Mouse (Mus musculus) MEL (cell line): Measurements from ENCODE around the gene Mab21l3. TPM values are rescaled to one million over a fixed set of nuclear protein-coding genes. Genes with fewer than 3 reads are reported as not detected.

Experiments
- DNase-seq: peaks from one replicate; pipeline ENCODE4 v3.0.0; 2011; ENCODE audit warnings: low read depth, low spot score
- H3K27ac ChIP-seq: 2 replicates; pipeline ENCODE4 v1.5.1; 2012; ENCODE audit warnings: low read depth, mild to moderate bottlenecking, control low read depth, low read length, moderate library complexity; ENCODE audit not compliant: control insufficient read depth
- H3K27me3 ChIP-seq, 2 experiments: fragments of 150-350 bp in 1 of 2; sonication (generic) in 1 of 2; 2 replicates each; pipeline ENCODE4 v1.6.1; 2012; ENCODE audit warnings: low read length in 2 of 2, mild to moderate bottlenecking in 2 of 2, improper control_type of control experiment in 1 of 2, moderate library complexity in 1 of 2; ENCODE audit not compliant: insufficient read depth in 2 of 2, control insufficient read depth in 1 of 2
- H3K36me3 ChIP-seq, 2 experiments: 2 replicates each; pipeline ENCODE4 v1.6.1; 2012 to 2014; ENCODE audit warnings: low read length in 2 of 2, improper control_type of control experiment in 1 of 2, inconsistent platforms in 1 of 2, mild to moderate bottlenecking in 1 of 2; ENCODE audit not compliant: insufficient read depth in 2 of 2, control insufficient read depth in 1 of 2
- H3K4me1 ChIP-seq, 2 experiments: fragments of 150-350 bp in 1 of 2; sonication (generic) in 1 of 2; 2 replicates each; pipeline ENCODE4 v1.6.1; 2012; ENCODE audit warnings: low read length in 2 of 2, improper control_type of control experiment in 1 of 2, mild to moderate bottlenecking in 1 of 2; ENCODE audit not compliant: insufficient read depth in 2 of 2, control insufficient read depth in 1 of 2
- H3K4me3 ChIP-seq, 2 experiments: fragments of 150-350 bp in 1 of 2; sonication (generic) in 1 of 2; 2 replicates each; pipeline ENCODE4 v1.5.1; 2012; ENCODE audit warnings: low read depth in 2 of 2, low read length in 2 of 2, mild to moderate bottlenecking in 2 of 2, moderate library complexity in 2 of 2, control low read depth in 1 of 2, improper control_type of control experiment in 1 of 2; ENCODE audit not compliant: control insufficient read depth in 1 of 2, insufficient read depth in 1 of 2
- H3K79me2 ChIP-seq: 2 replicates; pipeline ENCODE4 v1.6.1; 2012; ENCODE audit warnings: mild to moderate bottlenecking, low read length, moderate library complexity; ENCODE audit not compliant: control insufficient read depth, poor library complexity, insufficient read depth
- H3K9ac ChIP-seq: 2 replicates; pipeline ENCODE4 v1.6.1; 2012; ENCODE audit warnings: low read depth, mild to moderate bottlenecking, control low read depth, low read length, moderate library complexity; ENCODE audit not compliant: control insufficient read depth, poor library complexity, severe bottlenecking
- H3K9me3 ChIP-seq: fragments of 150-350 bp; sonication (generic); replicated peaks from 2 replicates; pipeline ENCODE4 v1.6.1; 2012; ENCODE audit warnings: mild to moderate bottlenecking, low read length, improper control_type of control experiment, moderate library complexity; ENCODE audit not compliant: insufficient read depth
- BHLHE40 ChIP-seq: IDR thresholded peaks from 2 replicates; pipeline ENCODE4 v1.6.1; 2012; ENCODE audit warnings: low read depth, mild to moderate bottlenecking, inconsistent platforms, low read length, improper control_type of control experiment, borderline replicate concordance
- CTCF ChIP-seq, 3 experiments: IDR thresholded peaks in 2 of 3; conservative IDR thresholded peaks in 1 of 3; 2 replicates each; pipeline ENCODE4 v1.5.1; 2011 to 2012; ENCODE audit warnings: low read length in 3 of 3, low read depth in 2 of 3, mild to moderate bottlenecking in 2 of 3, improper control_type of control experiment in 1 of 3, inconsistent platforms in 1 of 3, mixed read lengths in 1 of 3, moderate library complexity in 1 of 3; ENCODE audit not compliant: control insufficient read depth in 1 of 3, insufficient read depth in 1 of 3, poor library complexity in 1 of 3, severe bottlenecking in 1 of 3
- E2F4 ChIP-seq: IDR thresholded peaks from 2 replicates; pipeline ENCODE4 v1.6.1; 2011; ENCODE audit warnings: low read depth, low read length, improper control_type of control experiment, borderline replicate concordance
- EP300 ChIP-seq, 2 experiments: IDR thresholded peaks; 2 replicates each; pipeline ENCODE4 v1.6.1; 2011; ENCODE audit warnings: improper control_type of control experiment in 2 of 2, low read length in 2 of 2, low read depth in 1 of 2, mild to moderate bottlenecking in 1 of 2
- ETS1 ChIP-seq: IDR thresholded peaks from 2 replicates; pipeline ENCODE4 v1.6.1; 2012; ENCODE audit warnings: low read depth, mild to moderate bottlenecking, inconsistent platforms, low read length, improper control_type of control experiment, moderate library complexity
- GABPA ChIP-seq: IDR thresholded peaks from 2 replicates; pipeline ENCODE4 v1.6.1; 2012; ENCODE audit warnings: low read depth, mild to moderate bottlenecking, inconsistent platforms, low read length, improper control_type of control experiment, moderate library complexity
- MAFK ChIP-seq: IDR thresholded peaks from 2 replicates; pipeline ENCODE4 v1.6.1; 2011; ENCODE audit warnings: low read depth, mild to moderate bottlenecking, low read length, improper control_type of control experiment, borderline replicate concordance
- MAZ ChIP-seq: IDR thresholded peaks from 2 replicates; pipeline ENCODE4 v1.6.1; 2012; ENCODE audit warnings: low read depth, mild to moderate bottlenecking, inconsistent platforms, low read length, improper control_type of control experiment
- NELFE ChIP-seq: IDR thresholded peaks from 2 replicates; pipeline ENCODE4 v1.6.1; 2011; ENCODE audit warnings: low read depth, low read length, improper control_type of control experiment
- POLR2AphosphoS2 ChIP-seq: IDR thresholded peaks from 2 replicates; pipeline ENCODE4 v1.6.1; 2011; ENCODE audit warnings: low read length, improper control_type of control experiment
- POLR2AphosphoS5 ChIP-seq: IDR thresholded peaks from 2 replicates; pipeline ENCODE4 v1.6.1; 2012; ENCODE audit warnings: low read depth, borderline replicate concordance, mild to moderate bottlenecking, inconsistent platforms, low read length, moderate library complexity, mixed read lengths
- RAD21 ChIP-seq: IDR thresholded peaks from 2 replicates; pipeline ENCODE4 v1.6.1; 2011; ENCODE audit warnings: mild to moderate bottlenecking, low read depth, low read length, improper control_type of control experiment
- RCOR1 ChIP-seq: IDR thresholded peaks from 2 replicates; pipeline ENCODE4 v1.6.1; 2012; ENCODE audit warnings: low read depth, mild to moderate bottlenecking, inconsistent platforms, low read length, improper control_type of control experiment
- SIN3A ChIP-seq: IDR thresholded peaks from 2 replicates; pipeline ENCODE4 v1.6.1; 2012; ENCODE audit warnings: low read length, improper control_type of control experiment, inconsistent platforms
- polyA plus RNA-seq, 2 experiments: library from polyadenylated mRNA; stranded (reverse) in 1 of 2; unstranded in 1 of 2; fragments of >175 nt in 1 of 2; fragments of >200 nt in 1 of 2; gene quantifications; 2 replicates each; pipeline versions ENCODE4 v1.2.1 to v1.2.4; 2012; ENCODE audit warnings: low replicate concordance in 2 of 2, low read depth in 1 of 2; ENCODE audit not compliant: insufficient read length in 2 of 2, insufficient read depth in 1 of 2, missing spikeins in 1 of 2
- total RNA-seq: library from RNA; depleted of rRNA; stranded (reverse); fragments of 300-350 nt; gene quantifications from 2 replicates; pipeline ENCODE4 v1.2.3, GENCODE M21; 2012

Mab21l3 gene
- total and polyA plus RNA-seq, 3 experiments, result 0.04 TPM; not detected in 2

DNA sequence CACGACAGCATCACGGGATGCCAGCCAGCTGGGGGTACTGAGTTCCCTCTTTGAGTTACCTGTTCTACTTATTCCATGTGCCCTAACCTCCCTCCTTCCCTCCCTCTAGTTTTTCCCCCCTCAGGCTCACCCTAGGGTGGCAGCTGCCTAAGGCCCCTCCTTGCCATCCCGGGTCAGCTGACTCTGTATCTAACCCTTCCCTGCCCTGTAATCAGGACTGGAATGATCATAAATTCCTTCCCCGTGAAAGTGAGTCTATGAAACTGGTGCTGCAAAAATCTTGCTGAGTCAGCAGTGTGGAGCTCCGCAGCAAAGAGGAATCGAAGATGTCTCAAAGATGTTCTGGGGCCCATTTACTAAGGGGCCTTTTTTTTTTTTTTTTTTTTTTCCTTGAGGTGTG, 2.6 kb upstream of the Mab21l3 start:
- no peak overlapping the region for H3K9ac ChIP-seq
- no peaks in the 10 kb centered on the region for H3K4me1 ChIP-seq
- H3K4me3 ChIP-seq, result no peak overlapping the region
- no peaks in the 10 kb centered on the region for H3K27me3 ChIP-seq
- no peaks in the 10 kb centered on the region for H3K36me3 ChIP-seq
- H3K79me2 ChIP-seq, result no peaks in the 10 kb centered on the region
- H3K27ac ChIP-seq, result no peak overlapping the region
- TF ChIP-seq MAFK, result peak; percentile 81
- TF ChIP-seq RCOR1, result no peak
- TF ChIP-seq, all 39 proteins: peak for 1
- H3K9me3 ChIP-seq, result no peaks in the 10 kb centered on the region
- DNase-seq, result no peak

GRCm38 (mm10) chr3:101846096-101846495, 2.7 kb downstream of the Mab21l3 start:
- Histone ChIP-seq H3K36me3 (no peaks in the 10 kb centered on the region), H3K4me3 (no peak overlapping the region), H3K4me1 (no peaks in the 10 kb centered on the region), H3K79me2 (no peaks in the 10 kb centered on the region), H3K27ac (no peak overlapping the region), H3K9me3 (no peaks in the 10 kb centered on the region), H3K9ac (no peak overlapping the region), H3K27me3 (no peaks in the 10 kb centered on the region)
- TF ChIP-seq POLR2AphosphoS2 (no peak), NELFE (no peak), E2F4 (no peak), MAZ (no peak), POLR2AphosphoS5 (no peak), MAFK (no peak), CTCF (IDR thresholded peaks at IDR 0.05 in 2 of 3, conservative IDR thresholded peaks at IDR 0.05 in 1 of 3; ENCODE audit: control insufficient read depth in 1 of 3, insufficient read depth in 1 of 3, low read depth in 2 of 3, low read length in 3 of 3, poor library complexity in 1 of 3, severe bottlenecking in 1 of 3) (no peak), GABPA (no peak), RAD21 (no peak), SIN3A (no peak), BHLHE40 (no peak), ETS1 (no peak)
- DNase-seq, result no peak

DNA sequence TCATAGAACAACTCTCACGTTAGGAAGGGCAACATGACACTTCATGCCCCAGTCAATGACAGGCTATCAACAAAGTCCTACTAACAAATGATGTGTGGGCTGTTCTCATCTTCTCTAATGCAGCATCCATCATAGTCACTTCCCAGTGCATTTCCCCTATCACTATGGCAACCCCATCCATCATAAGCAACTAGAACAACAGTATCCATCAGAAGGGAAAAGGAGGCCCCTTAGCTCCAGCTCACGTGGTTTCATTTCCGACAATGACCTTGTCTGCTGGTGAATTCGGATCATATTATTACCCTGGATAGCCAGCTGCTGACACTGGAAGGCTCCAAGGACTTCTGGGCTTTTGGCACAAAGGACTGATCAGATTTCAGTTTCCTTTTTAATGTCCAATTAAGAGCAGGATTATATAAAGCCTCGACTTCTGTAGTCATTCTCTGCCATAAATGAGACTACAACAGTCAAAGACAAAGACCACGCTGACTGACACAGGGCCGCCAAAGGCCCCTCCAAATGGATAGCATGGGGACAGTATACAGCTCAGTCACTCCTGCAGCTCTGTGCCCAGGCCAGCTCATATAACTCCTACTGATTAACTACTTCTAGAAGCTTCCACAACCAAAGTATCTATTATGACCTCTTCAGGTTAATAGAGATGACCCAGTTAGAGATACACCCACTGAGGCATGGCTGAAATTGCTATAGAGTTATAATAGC, 6.2 kb downstream of the Mab21l3 start:
- no peaks in the 10 kb centered on the region for H3K36me3 ChIP-seq
- no peaks in the 10 kb centered on the region for H3K79me2 ChIP-seq
- TF ChIP-seq EP300 (IDR thresholded peaks at IDR 0.05; ENCODE audit: low read depth in 1 of 2, low read length in 2 of 2), result no peak
- no peak for TF ChIP-seq NELFE
- no peak for DNase-seq
- H3K9me3 ChIP-seq, result no peaks in the 10 kb centered on the region
- no peak overlapping the region for H3K4me3 ChIP-seq
- H3K27ac ChIP-seq, result no peak overlapping the region
- no peak overlapping the region for H3K9ac ChIP-seq
- H3K27me3 ChIP-seq, result no peaks in the 10 kb centered on the region
- H3K4me1 ChIP-seq, result no peaks in the 10 kb centered on the region
